Mouse (Mus musculus) ES-Bruce4 (cell line): ENCODE data around the gene Il10. TPM values are rescaled to one million over a fixed set of nuclear protein-coding genes. Genes with fewer than 3 reads are reported as not detected.

ENCODE experiments used
- H3K27ac ChIP-seq: 2 replicates; pipeline ENCODE4 v1.5.1; 2012; ENCODE audit warnings: low read length, inconsistent platforms; ENCODE audit not compliant: insufficient read depth
- H3K27me3 ChIP-seq: 2 replicates; pipeline ENCODE4 v1.6.1; 2012; ENCODE audit warnings: mild to moderate bottlenecking, low read length, inconsistent platforms; ENCODE audit not compliant: control insufficient read depth, poor library complexity, insufficient read depth, severe bottlenecking
- H3K36me3 ChIP-seq: 2 replicates; pipeline ENCODE4 v1.6.1; 2012; ENCODE audit warnings: inconsistent platforms, mild to moderate bottlenecking, low read length, moderate library complexity; ENCODE audit not compliant: control insufficient read depth, poor library complexity, insufficient read depth, severe bottlenecking
- H3K4me1 ChIP-seq: one replicate; pipeline ENCODE4 v1.8.1; 2011; ENCODE audit warnings: low read length; ENCODE audit not compliant: control insufficient read depth, insufficient read depth
- H3K4me3 ChIP-seq: 2 replicates; pipeline ENCODE4 v1.5.1; 2011; ENCODE audit warnings: low read depth, mild to moderate bottlenecking, low read length
- H3K9ac ChIP-seq: 2 replicates; pipeline ENCODE4 v1.6.1; 2012; ENCODE audit warnings: low read depth, mild to moderate bottlenecking, inconsistent platforms; ENCODE audit not compliant: poor library complexity, severe bottlenecking
- H3K9me3 ChIP-seq: replicated peaks from 2 replicates; pipeline ENCODE4 v1.6.1; 2012; ENCODE audit warnings: mild to moderate bottlenecking, low read length, inconsistent platforms; ENCODE audit not compliant: control insufficient read depth, poor library complexity, insufficient read depth, severe bottlenecking
- CTCF ChIP-seq: IDR thresholded peaks from one replicate; pipeline ENCODE4 v1.8.1; 2011; ENCODE audit warnings: low read depth, low read length
- EP300 ChIP-seq: IDR thresholded peaks from 2 replicates; pipeline ENCODE4 v1.6.1; 2011; ENCODE audit warnings: low read depth, low read length; ENCODE audit not compliant: insufficient read depth
- POLR2A ChIP-seq: IDR thresholded peaks from one replicate; pipeline ENCODE4 v1.8.1; 2011; ENCODE audit warnings: low read length; ENCODE audit not compliant: insufficient read depth
- polyA plus RNA-seq: library from polyadenylated mRNA; stranded (reverse); fragments of >200 nt; gene quantifications from 2 replicates; pipeline ENCODE4 v1.2.4, GENCODE M21; 2011; ENCODE audit warnings: low read depth; ENCODE audit not compliant: missing spikeins, insufficient read depth, insufficient read length

Il10 gene
- polyA plus RNA-seq, 1 experiment: not detected

GRCm38 (mm10) chr1:131038415-131039017 lies 18.9 kb downstream of the Il10 start:
- H3K27me3 ChIP-seq: no peaks in the 10 kb centered on the region
- TF ChIP-seq CTCF (no peak), POLR2A (no peak), EP300 (no peak)
- no peaks in the 10 kb centered on the region for H3K36me3 ChIP-seq
- no peaks in the 10 kb centered on the region for H3K9me3 ChIP-seq
- H3K9ac ChIP-seq: no peak overlapping the region
- no peaks in the 10 kb centered on the region for H3K4me1 ChIP-seq
- no peak overlapping the region for H3K4me3 ChIP-seq
- no peak overlapping the region for H3K27ac ChIP-seq

DNA sequence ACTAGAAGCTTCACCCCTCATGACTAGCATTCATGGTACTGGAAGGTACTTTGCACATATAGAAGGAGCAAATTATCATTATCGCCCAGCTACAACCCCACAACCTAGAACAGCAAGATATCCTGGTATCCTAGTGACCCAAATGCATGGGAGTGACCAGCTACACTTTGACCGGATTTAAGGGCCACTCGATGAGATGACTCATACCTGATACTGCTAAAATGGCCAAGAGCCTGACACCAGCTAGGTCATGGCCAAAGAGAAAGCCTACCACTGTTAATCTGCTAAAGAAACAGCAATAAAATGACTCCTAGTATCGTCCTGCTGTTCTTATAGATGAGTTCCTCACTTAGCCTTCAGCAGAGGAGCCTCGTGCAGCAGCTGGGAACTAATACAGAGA lies 19.8 kb downstream of the Il10 start:
- Histone ChIP-seq H3K9me3 (no peaks in the 10 kb centered on the region), H3K9ac (no peak overlapping the region), H3K27me3 (no peaks in the 10 kb centered on the region), H3K4me1 (no peaks in the 10 kb centered on the region), H3K36me3 (no peaks in the 10 kb centered on the region), H3K4me3 (no peak overlapping the region), H3K27ac (no peak overlapping the region)
- TF ChIP-seq POLR2A (no peak), CTCF (no peak)

- Histone ChIP-seq H3K27me3 (no peaks in the 10 kb centered on the region), H3K27ac (no peak overlapping the region)
- TF ChIP-seq CTCF (no peak), EP300 (no peak), POLR2A (no peak)
Observed at GRCm38 (mm10) chr1:131042263-131042662, 22.6 kb downstream of the Il10 start.

DNA sequence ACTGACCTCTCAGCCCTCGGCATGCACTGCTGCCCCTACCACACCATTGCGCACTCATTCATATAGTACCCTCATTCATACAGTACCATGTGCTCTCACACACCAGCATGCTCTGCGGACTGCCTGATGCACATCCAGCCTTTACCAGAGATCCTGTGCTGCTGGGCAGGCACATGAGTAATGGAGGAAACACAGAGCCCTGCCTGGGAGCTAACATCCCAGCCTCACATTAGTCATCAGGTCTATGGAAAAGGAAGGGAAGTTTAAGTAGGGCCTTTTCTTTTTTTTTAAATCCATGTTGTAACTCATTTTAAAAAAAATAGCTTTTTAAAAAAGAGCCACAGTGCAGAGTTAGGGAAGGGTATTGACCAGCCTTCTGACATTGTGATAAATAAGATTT lies 23.1 kb downstream of the Il10 start:
- no peaks in the 10 kb centered on the region for H3K9me3 ChIP-seq
- H3K27ac ChIP-seq: no peak overlapping the region
- H3K4me3 ChIP-seq: no peak overlapping the region
- no peak overlapping the region for H3K9ac ChIP-seq
- no peaks in the 10 kb centered on the region for H3K27me3 ChIP-seq
- no peaks in the 10 kb centered on the region for H3K4me1 ChIP-seq
- TF ChIP-seq POLR2A (no peak), CTCF (no peak), EP300 (no peak)
- no peaks in the 10 kb centered on the region for H3K36me3 ChIP-seq

More at GRCm38 (mm10) chr1:131042263-131042662, 22.6 kb downstream of the Il10 start:
- Histone ChIP-seq H3K9me3 (no peaks in the 10 kb centered on the region), H3K36me3 (no peaks in the 10 kb centered on the region), H3K4me3 (no peak overlapping the region), H3K4me1 (no peaks in the 10 kb centered on the region), H3K9ac (no peak overlapping the region)

DNA sequence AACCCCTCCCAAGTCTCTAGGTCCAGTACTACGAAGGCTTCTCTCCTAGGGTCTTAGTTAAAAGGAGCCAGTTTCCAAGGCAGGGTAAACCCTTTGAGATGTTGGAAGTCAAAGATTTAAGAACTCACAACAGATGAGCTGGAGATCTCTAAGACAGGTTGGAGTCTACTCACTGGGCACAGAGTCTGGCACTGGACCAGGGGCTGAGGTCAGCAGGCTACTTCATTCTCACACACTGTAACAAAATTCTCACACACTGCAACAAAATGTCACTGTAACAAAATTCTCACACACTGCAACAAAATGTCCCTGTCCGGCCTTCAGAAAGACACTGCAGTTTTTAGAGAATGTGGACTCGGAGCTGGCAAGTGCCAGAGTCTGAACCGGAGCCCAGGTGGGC lies 24.0 kb downstream of the Il10 start:
- no peak for TF ChIP-seq CTCF
- TF ChIP-seq POLR2A: no peak
- no peak for TF ChIP-seq EP300
- H3K9ac ChIP-seq: no peak overlapping the region
- no peak overlapping the region for H3K4me3 ChIP-seq

GRCm38 (mm10) chr1:131045723-131046355 lies 26.2 kb downstream of the Il10 start:
- no peak for TF ChIP-seq EP300
- TF ChIP-seq CTCF: no peak
- no peak for TF ChIP-seq POLR2A
- no peak overlapping the region for H3K4me3 ChIP-seq
- H3K9me3 ChIP-seq: no peaks in the 10 kb centered on the region
- H3K9ac ChIP-seq: no peak overlapping the region
- H3K27me3 ChIP-seq: no peaks in the 10 kb centered on the region
- H3K27ac ChIP-seq: no peak overlapping the region
- H3K4me1 ChIP-seq: no peaks in the 10 kb centered on the region
- no peaks in the 10 kb centered on the region for H3K36me3 ChIP-seq

More for the DNA sequence above, 24.0 kb downstream of the Il10 start:
- Histone ChIP-seq H3K27me3 (no peaks in the 10 kb centered on the region), H3K27ac (no peak overlapping the region), H3K36me3 (no peaks in the 10 kb centered on the region), H3K4me1 (no peaks in the 10 kb centered on the region), H3K9me3 (no peaks in the 10 kb centered on the region)
